Mouse (Mus musculus) heart, adult 10 weeks (tissue): Measurements from ENCODE around the gene Cox7b. TPM values are rescaled to one million over a fixed set of nuclear protein-coding genes. Genes with fewer than 3 reads are reported as not detected.

Source experiments
- polyA plus RNA-seq: library from polyadenylated mRNA; stranded (reverse); fragments of 350-450 nt; fragmentation: Illumina TruSeq; extraction: RNeasy Lipid Tissue Mini Kit (QIAGEN cat#74804); gene quantifications from one replicate; pipeline ENCODE4 v1.2.3, GENCODE M21; 2014; ENCODE audit warnings: low read depth, low replicate concordance

Gene Cox7b
- polyA plus RNA-seq, result 1,669 TPM

GRCm38 (mm10) chrX:106015571-106016322 is at the start of gene Cox7b:
TSS of gene Cox7b (plus strand) at chrX:106015700.

GRCm38 (mm10) chrX:106011465-106012159 is 3.9 kb upstream of the Cox7b start, which contains the start of gene Magt1:
TSS of gene Magt1 (minus strand) at chrX:106011906.

GRCm38 (mm10) chrX:106026418-106027342 is 11.2 kb downstream of the Cox7b start, which contains the start of gene Atp7a:
TSS of gene Atp7a (plus strand) at chrX:106027276.

Other genes with a start within 250 kb of the Cox7b start
- 40.0 TPM for gene Atrx, start 86.3 kb upstream of the Cox7b start, polyA plus RNA-seq
- 23.1 TPM for gene Magt1, start 3.8 kb upstream of the Cox7b start, polyA plus RNA-seq
- 4.1 TPM for gene Atp7a, start 11.6 kb downstream of the Cox7b start, polyA plus RNA-seq
- gene Tlr13, start 127.5 kb downstream of the Cox7b start, polyA plus RNA-seq, result 0.63 TPM
- gene Pgk1, start 171.4 kb downstream of the Cox7b start, polyA plus RNA-seq, result 510 TPM
- gene Taf9b, start 205.5 kb downstream of the Cox7b start, polyA plus RNA-seq, result 14.9 TPM
- gene Fnd3c2, start 239.7 kb downstream of the Cox7b start, polyA plus RNA-seq, result not detected